Mouse (Mus musculus) ES-Bruce4 (cell line): ENCODE measurements at regions not wholly inside any gene's neighbourhood (a gene's known extent, or its start where the extent isn't known, plus 50 kb on each side); places are given as distances from the start of the nearest gene placed in this dataset.

Experiments
- H3K27ac ChIP-seq: 2 replicates; pipeline ENCODE4 v1.5.1; 2012; ENCODE audit warnings: low read length, inconsistent platforms; ENCODE audit not compliant: insufficient read depth
- H3K27me3 ChIP-seq: 2 replicates; pipeline ENCODE4 v1.6.1; 2012; ENCODE audit warnings: mild to moderate bottlenecking, low read length, inconsistent platforms; ENCODE audit not compliant: control insufficient read depth, poor library complexity, insufficient read depth, severe bottlenecking
- H3K36me3 ChIP-seq: 2 replicates; pipeline ENCODE4 v1.6.1; 2012; ENCODE audit warnings: inconsistent platforms, mild to moderate bottlenecking, low read length, moderate library complexity; ENCODE audit not compliant: control insufficient read depth, poor library complexity, insufficient read depth, severe bottlenecking
- H3K4me1 ChIP-seq: one replicate; pipeline ENCODE4 v1.8.1; 2011; ENCODE audit warnings: low read length; ENCODE audit not compliant: control insufficient read depth, insufficient read depth
- H3K4me3 ChIP-seq: 2 replicates; pipeline ENCODE4 v1.5.1; 2011; ENCODE audit warnings: low read depth, mild to moderate bottlenecking, low read length
- H3K9ac ChIP-seq: 2 replicates; pipeline ENCODE4 v1.6.1; 2012; ENCODE audit warnings: low read depth, mild to moderate bottlenecking, inconsistent platforms; ENCODE audit not compliant: poor library complexity, severe bottlenecking
- H3K9me3 ChIP-seq: replicated peaks from 2 replicates; pipeline ENCODE4 v1.6.1; 2012; ENCODE audit warnings: mild to moderate bottlenecking, low read length, inconsistent platforms; ENCODE audit not compliant: control insufficient read depth, poor library complexity, insufficient read depth, severe bottlenecking
- CTCF ChIP-seq: IDR thresholded peaks from one replicate; pipeline ENCODE4 v1.8.1; 2011; ENCODE audit warnings: low read depth, low read length
- EP300 ChIP-seq: IDR thresholded peaks from 2 replicates; pipeline ENCODE4 v1.6.1; 2011; ENCODE audit warnings: low read depth, low read length; ENCODE audit not compliant: insufficient read depth
- POLR2A ChIP-seq: IDR thresholded peaks from one replicate; pipeline ENCODE4 v1.8.1; 2011; ENCODE audit warnings: low read length; ENCODE audit not compliant: insufficient read depth

- Histone ChIP-seq H3K4me3 (no peak overlapping the region), H3K27me3 (no peaks in the 10 kb centered on the region), H3K9me3 (no peaks in the 10 kb centered on the region), H3K36me3 (no peaks in the 10 kb centered on the region), H3K4me1 (no peaks in the 10 kb centered on the region), H3K9ac (no peak overlapping the region), H3K27ac (no peak overlapping the region)
- TF ChIP-seq CTCF (no peak), EP300 (no peak), POLR2A (no peak)
Observed at GRCm38 (mm10) chr11:110702119-110702518, 265.7 kb upstream of the Kcnj16 start.

- Histone ChIP-seq H3K27ac (no peak overlapping the region), H3K9ac (no peak overlapping the region), H3K4me3 (no peak overlapping the region), H3K9me3 (no peaks in the 10 kb centered on the region), H3K36me3 (no peaks in the 10 kb centered on the region), H3K4me1 (no peaks in the 10 kb centered on the region), H3K27me3 (no peaks in the 10 kb centered on the region)
- no peak for TF ChIP-seq POLR2A
- no peak for TF ChIP-seq EP300
- no peak for TF ChIP-seq CTCF
Observed at GRCm38 (mm10) chr11:110703511-110703910, 264.3 kb upstream of the Kcnj16 start.

DNA sequence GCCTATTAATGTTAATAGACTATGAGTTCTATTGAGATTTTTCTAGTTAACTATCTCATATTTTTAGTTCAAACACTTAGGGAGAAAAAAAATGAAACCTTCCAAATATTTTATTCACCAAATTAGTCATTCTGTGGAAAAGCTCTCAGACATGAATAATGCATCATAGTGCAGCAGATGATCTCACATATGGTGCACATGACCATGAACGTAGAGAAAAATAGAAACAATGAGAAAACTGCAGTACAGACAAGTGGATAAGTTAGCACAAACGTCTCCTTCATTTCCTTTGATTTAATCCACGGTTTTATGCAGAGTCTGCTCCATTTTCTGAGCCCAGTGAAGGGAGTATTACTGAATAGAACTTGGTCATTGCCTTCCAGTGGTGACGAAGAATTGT lies 260.5 kb upstream of the Kcnj16 start:
- H3K9ac ChIP-seq = no peak overlapping the region
- no peak overlapping the region for H3K4me3 ChIP-seq
- no peak overlapping the region for H3K27ac ChIP-seq
- H3K4me1 ChIP-seq = no peaks in the 10 kb centered on the region
- no peaks in the 10 kb centered on the region for H3K9me3 ChIP-seq
- no peaks in the 10 kb centered on the region for H3K36me3 ChIP-seq
- no peaks in the 10 kb centered on the region for H3K27me3 ChIP-seq
- TF ChIP-seq EP300 (no peak), POLR2A (no peak), CTCF (no peak)

GRCm38 (mm10) chr11:110715300-110715699 lies 252.5 kb upstream of the Kcnj16 start:
- Histone ChIP-seq H3K36me3 (no peaks in the 10 kb centered on the region), H3K9me3 (no peaks in the 10 kb centered on the region), H3K27ac (no peak overlapping the region), H3K4me3 (no peak overlapping the region), H3K9ac (no peak overlapping the region), H3K27me3 (no peaks in the 10 kb centered on the region), H3K4me1 (no peaks in the 10 kb centered on the region)
- TF ChIP-seq POLR2A (no peak), CTCF (no peak), EP300 (no peak)

DNA sequence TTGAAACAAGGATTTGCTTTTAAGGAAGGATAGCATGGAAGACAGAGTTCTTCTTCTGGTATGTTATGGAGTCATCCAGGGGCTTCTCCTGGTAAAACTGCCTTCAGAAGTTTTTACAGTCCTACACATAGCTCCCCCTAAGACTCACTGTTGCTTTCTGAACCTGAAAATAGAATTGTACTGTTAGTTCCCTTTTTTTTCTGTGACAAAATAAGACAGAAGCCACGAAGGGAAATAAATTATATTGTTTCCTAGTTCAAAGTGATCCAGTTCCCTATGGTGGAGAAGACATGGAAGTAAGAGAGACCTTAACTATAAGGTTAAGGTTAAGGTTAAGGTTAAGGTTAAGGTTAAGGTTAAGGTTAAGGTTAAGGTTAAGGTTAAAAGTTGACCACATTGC lies 251.5 kb upstream of the Kcnj16 start:
- H3K27me3 ChIP-seq = no peaks in the 10 kb centered on the region
- no peaks in the 10 kb centered on the region for H3K36me3 ChIP-seq
- H3K4me3 ChIP-seq = no peak overlapping the region
- no peak overlapping the region for H3K9ac ChIP-seq
- H3K9me3 ChIP-seq = no peaks in the 10 kb centered on the region
- H3K4me1 ChIP-seq = no peaks in the 10 kb centered on the region
- TF ChIP-seq POLR2A (no peak), CTCF (no peak), EP300 (no peak)
- no peak overlapping the region for H3K27ac ChIP-seq

DNA sequence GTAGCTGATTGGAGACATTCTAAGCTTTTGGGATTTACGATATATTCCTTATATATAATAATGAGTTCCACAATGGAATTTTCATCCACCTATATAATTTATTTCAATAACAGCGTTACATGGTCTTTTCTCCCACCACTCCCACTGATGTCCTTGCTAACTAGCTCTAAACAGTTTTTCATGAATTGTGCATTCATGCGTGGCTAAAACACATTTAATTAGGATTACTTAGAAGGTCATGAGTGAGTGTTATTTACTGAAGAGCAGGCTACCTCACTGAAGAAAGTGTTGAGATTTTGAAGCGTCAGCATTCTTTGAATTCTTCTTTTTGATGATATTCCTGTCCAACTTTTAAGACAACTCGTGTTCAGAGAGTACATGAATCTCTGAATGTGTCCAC lies 245.1 kb upstream of the Kcnj16 start:
- Histone ChIP-seq H3K9me3 (no peaks in the 10 kb centered on the region), H3K27me3 (no peaks in the 10 kb centered on the region; the same call in 1 of the 2 replicates), H3K4me1 (no peaks in the 10 kb centered on the region), H3K27ac (no peak overlapping the region), H3K9ac (no peak overlapping the region), H3K36me3 (no peaks in the 10 kb centered on the region), H3K4me3 (no peak overlapping the region)
- TF ChIP-seq EP300 = no peak
- no peak for TF ChIP-seq POLR2A
- no peak for TF ChIP-seq CTCF

DNA sequence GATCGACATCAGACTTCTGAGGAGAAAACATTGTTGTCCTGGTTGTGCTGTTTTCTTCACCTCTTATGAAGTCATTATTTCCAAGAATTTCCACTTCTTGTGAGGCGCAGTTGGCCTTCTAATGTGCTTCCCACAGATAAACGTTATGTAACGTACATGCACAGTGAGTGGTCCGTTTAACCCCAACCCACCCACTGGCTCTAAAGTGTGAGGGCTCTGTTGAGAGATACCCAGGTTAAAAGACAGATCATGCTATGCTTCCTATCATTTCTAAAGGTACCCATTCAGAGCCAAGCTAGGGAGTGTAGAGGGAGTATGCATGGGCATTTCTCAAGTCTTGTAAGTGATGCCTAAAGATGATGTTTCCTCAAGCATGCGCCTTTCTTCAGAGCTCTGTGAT lies 243.9 kb upstream of the Kcnj16 start:
- H3K36me3 ChIP-seq = no peaks in the 10 kb centered on the region
- TF ChIP-seq POLR2A (no peak), CTCF (no peak), EP300 (no peak)
- no peaks in the 10 kb centered on the region; the same call in 1 of the 2 replicates for H3K27me3 ChIP-seq
- H3K9ac ChIP-seq = no peak overlapping the region
- no peak overlapping the region for H3K27ac ChIP-seq
- H3K9me3 ChIP-seq = no peaks in the 10 kb centered on the region
- no peaks in the 10 kb centered on the region for H3K4me1 ChIP-seq
- no peak overlapping the region for H3K4me3 ChIP-seq
